27 mouse cellular contexts compared by ENCODE assay signal in genomic region chr8:61737465-61737864, GRCm38 (mm10).
"Had no signal": no experiment of that assay in that cellular context is flagged by ENCODE, and none has a peak within 500 bp of the region (broad histone marks: within the 10 kb centered on the region; RNA-seq: fewer than 3 reads in every experiment).

No protein-coding gene starts in this region.

- H3K9ac ChIP-seq: embryonic facial prominence, embryonic 12.5 days; embryonic facial prominence, embryonic 13.5 days; embryonic facial prominence, embryonic 15.5 days; forebrain, embryonic 12.5 days; forebrain, embryonic 13.5 days; forebrain, embryonic 15.5 days; forebrain, postnatal 0 days had no signal

- H3K27ac ChIP-seq: embryonic facial prominence, embryonic 10.5 days; embryonic facial prominence, embryonic 12.5 days; embryonic facial prominence, embryonic 13.5 days; embryonic facial prominence, embryonic 15.5 days; forebrain, embryonic 10.5 days; forebrain, embryonic 12.5 days; forebrain, embryonic 13.5 days; forebrain, embryonic 15.5 days; gastrocnemius, adult 2 months; heart, adult 2 months had no signal

- H3K27me3 ChIP-seq: embryonic facial prominence, embryonic 12.5 days; embryonic facial prominence, embryonic 13.5 days; embryonic facial prominence, embryonic 15.5 days; forebrain, embryonic 12.5 days; forebrain, embryonic 13.5 days; forebrain, embryonic 15.5 days had no signal

- H3K4me2 ChIP-seq: embryonic facial prominence, embryonic 12.5 days; embryonic facial prominence, embryonic 13.5 days; embryonic facial prominence, embryonic 15.5 days; forebrain, embryonic 12.5 days; forebrain, embryonic 13.5 days; forebrain, embryonic 15.5 days had no signal

- H3K4me3 ChIP-seq: embryonic facial prominence, embryonic 10.5 days; embryonic facial prominence, embryonic 12.5 days; embryonic facial prominence, embryonic 13.5 days; embryonic facial prominence, embryonic 15.5 days; erythroblast, embryonic 14.5 days; forebrain, embryonic 10.5 days; forebrain, embryonic 12.5 days; forebrain, embryonic 13.5 days; forebrain, embryonic 15.5 days; gastrocnemius, adult 2 months; heart, adult 2 months had no signal

- H3K9me3 ChIP-seq: embryonic facial prominence, embryonic 10.5 days; embryonic facial prominence, embryonic 12.5 days; embryonic facial prominence, embryonic 13.5 days; embryonic facial prominence, embryonic 15.5 days; forebrain, embryonic 12.5 days; forebrain, embryonic 13.5 days; forebrain, embryonic 15.5 days had no signal

- DNase-seq: cerebellum, adult 18-20 months; cerebellum, adult 2 months; cerebellum, adult 8-10 months; cerebellum, adult 9-11 months; cerebellum, postnatal 14 days; cerebellum, postnatal 25 days; cerebellum, postnatal 36 days; embryo, embryonic 11 days; forebrain, postnatal 0 days; gastrocnemius, adult 2 months; gastrocnemius, postnatal 10 days; gastrocnemius, postnatal 14 days; gastrocnemius, postnatal 25 days; gastrocnemius, postnatal 36 days; heart, adult 18-20 months; heart, adult 2 months had no signal

- H3K36me3 ChIP-seq: embryonic facial prominence, embryonic 15.5 days; forebrain, embryonic 15.5 days had no signal

- ATAC-seq: forebrain, embryonic 13.5 days; forebrain, embryonic 14.5 days; forebrain, embryonic 15.5 days; forebrain, embryonic 16.5 days; forebrain, postnatal 0 days had no signal

- H3K4me1 ChIP-seq: embryonic facial prominence, embryonic 10.5 days; forebrain, embryonic 10.5 days; forebrain, embryonic 12.5 days; forebrain, embryonic 13.5 days; forebrain, embryonic 15.5 days had no signal
